In the genomic region with DNA sequence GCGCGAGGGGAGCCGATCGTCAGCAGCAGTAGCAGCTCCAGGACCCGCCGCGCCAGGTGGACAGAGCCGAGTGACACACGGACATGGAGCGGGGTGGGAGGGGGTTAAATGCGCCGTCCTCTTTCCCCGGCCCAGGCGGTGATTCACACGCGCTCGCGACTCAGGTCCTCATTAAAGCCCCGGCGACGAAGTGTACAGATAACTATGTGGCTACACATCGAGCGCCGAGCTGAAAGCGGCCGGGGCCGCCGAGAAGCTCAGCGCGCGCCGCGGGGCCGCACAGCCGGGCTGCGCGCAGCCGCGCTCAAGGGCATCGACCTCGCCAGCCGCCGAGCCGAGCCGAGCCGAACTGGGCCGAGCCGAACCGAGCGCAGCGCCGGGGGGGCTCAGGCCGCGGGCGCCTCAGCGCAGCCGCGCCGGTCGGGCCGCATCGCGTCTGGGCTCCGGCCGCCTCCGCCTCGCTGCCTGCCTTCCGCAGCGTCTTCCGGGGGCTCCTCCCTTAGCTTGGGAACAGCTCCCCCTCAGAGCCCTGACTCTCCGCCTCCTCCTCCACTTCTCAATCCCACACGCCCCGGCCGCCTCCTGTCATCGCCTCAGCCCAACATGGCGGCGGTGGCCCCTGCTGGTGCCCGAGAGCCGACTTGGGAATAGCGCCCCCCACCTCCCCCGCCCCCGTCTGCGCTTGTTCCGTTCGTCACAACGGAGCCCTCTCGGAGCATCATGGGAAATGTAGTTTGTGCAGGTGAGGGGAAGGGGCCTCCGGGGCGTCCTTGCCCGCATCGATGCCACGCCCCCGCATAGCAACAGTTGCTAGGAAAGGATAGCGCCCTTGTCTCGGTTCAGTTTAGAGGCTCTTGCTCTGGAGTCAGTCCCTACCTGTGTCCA, we compare ENCODE assay signal across 8 mouse cellular contexts. TPM values are rescaled to one million over a fixed set of nuclear protein-coding genes. Genes with fewer than 3 reads are reported as not detected.
DNase-seq lines count a peak whose midpoint lies in the region; ATAC-seq lines count a peak whose summit lies in the region.

TSS of gene Ubl3 (minus strand) at position 603 of the 885 bp plus-strand sequence.

- peaks cover 32% of the 10 kb centered on the region for H3K4me1 ChIP-seq in intestine, embryonic 14.5 days (replicated peaks; ENCODE audit: control insufficient read depth, insufficient read depth, low read length)

- under 1% methylated on average over 78 of the region's 95 CpGs for WGBS in intestine, embryonic 14.5 days

- intact Hi-C loops in left cerebral cortex, postnatal 14 days (cut with DNase I) = loop anchor here (5.0 kb wide), 1 partner anchor 145 kb away; no protein-coding TSS in a partner anchor

- H3K27me3 ChIP-seq in intestine, embryonic 14.5 days (replicated peaks; ENCODE audit: control insufficient read depth, insufficient read depth, low read length) = no peaks in the 10 kb centered on the region

- DNase-seq in adrenal gland, adult (ENCODE audit: inconsistent age in 2 of 2, low spot score in 1 of 2) = peak; percentile 94 to 96
- peak; percentile 99 for DNase-seq in embryo, embryonic 11 days
- DNase-seq in gastrocnemius, postnatal 25 days = peak; percentile 92
- peak; percentile 94 for DNase-seq in intestine, embryonic 14.5 days (ENCODE audit: low spot score)
- peak; percentile 90 to 91 for DNase-seq in left cerebral cortex, postnatal 14 days (ENCODE audit: low spot score in 2 of 2)
- peak; percentile 99 for DNase-seq in mesoderm, embryonic 11.5 days (ENCODE audit: low read depth, low spot score)
- DNase-seq in right cerebral cortex, postnatal 36 days (ENCODE audit: low spot score in 2 of 2) = peak; percentile 88 to 89
- DNase-seq in yolk sac, embryonic 10.5 days (ENCODE audit: low spot score) = peak; percentile 99

- H3K27ac ChIP-seq in intestine, embryonic 14.5 days (ENCODE audit: low read depth) = peak within 1 kb of the TSS; percentile 98

- H3K4me2 ChIP-seq in intestine, embryonic 14.5 days (ENCODE audit: low read length) = peak within 1 kb of the TSS; percentile 88

- ATAC-seq in intestine, embryonic 14.5 days (replicated peaks; ENCODE audit: low FRiP score, low TSS enrichment, low read depth) = peak; percentile 95

- H3K4me3 ChIP-seq in intestine, embryonic 14.5 days (ENCODE audit: low read depth, low read length) = peak within 1 kb of the TSS; percentile 63

- H3K36me3 ChIP-seq in intestine, embryonic 14.5 days (ENCODE audit: control insufficient read depth, insufficient read depth, low read length) = no peaks in the 10 kb centered on the region

- H3K9me3 ChIP-seq in intestine, embryonic 14.5 days (ENCODE audit: control insufficient read depth, low read length) = no peaks in the 10 kb centered on the region

- H3K9ac ChIP-seq in intestine, embryonic 14.5 days (ENCODE audit: low read length) = peak within 1 kb of the TSS; percentile 67

RNA-seq across cellular contexts. Expression of gene Ubl3, which starts in this region (rescaled TPM):
- total RNA-seq in gastrocnemius, postnatal 25 days (2021) = 100 to 1,000 TPM; 102 to 104 TPM
- polyA plus RNA-seq in intestine, embryonic 14.5 days (2014; fragmentation: Nextera tagmentation; extraction: Ambion mirVana) = 69.3 and 75.4 TPM in 2 replicates
- total RNA-seq in left cerebral cortex, postnatal 14 days (2021) = 100 to 1,000 TPM; 177 to 179 TPM

Comparison
In these comparisons a context has a peak if more than half of its experiments do, and no peak if none do; other contexts are left out.
1. Peak in every context shown above with its lines: DNase-seq, ATAC-seq, H3K4me3 ChIP-seq and H3K27ac ChIP-seq.